Mouse (Mus musculus): Measurements from ENCODE around the gene Cd84. TPM values are rescaled to one million over a fixed set of nuclear protein-coding genes. Genes with fewer than 3 reads are reported as not detected.

The Cd84 gene
- total and polyA plus RNA-seq, 3 experiments = 12.7 to 24.3 (median 17.4) TPM

DNA sequence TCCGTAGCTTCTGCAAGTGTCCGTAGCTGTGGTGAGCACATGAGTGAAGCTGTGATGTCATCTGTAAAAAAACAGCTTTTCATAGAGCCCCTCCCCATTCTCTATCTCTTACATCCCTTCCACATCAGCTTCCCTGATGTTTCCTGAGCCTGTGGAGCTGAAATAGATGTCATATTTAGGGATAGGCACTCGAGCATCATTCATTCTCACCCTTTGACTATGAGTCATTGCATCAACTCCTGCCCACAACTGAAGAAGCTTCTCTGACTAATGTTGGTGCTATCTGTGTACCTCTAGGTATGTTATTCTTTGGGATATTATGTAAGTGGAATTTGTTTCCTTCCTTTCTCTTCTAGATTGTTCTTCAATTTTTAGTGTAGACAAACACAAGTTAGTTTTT is 85.4 kb downstream of the Cd84 start:
- H3K9ac ChIP-seq (ENCODE audit: insufficient read depth, low read depth) = no peak overlapping the region
- in situ Hi-C loops (cut with MboI; ENCODE audit: low pct_ligation_motif_present, low pct_unique_long_range_greater_than_20kb, low sequenced_read_pairs) (no loop called here), dilution Hi-C loops (cut with MboI; ENCODE audit: extremely low pct_ligation_motif_present, extremely low pct_unique_long_range_greater_than_20kb, low sequenced_read_pairs) (no loop called here)
- no peaks in the 10 kb centered on the region for H3K27me3 ChIP-seq (replicated peaks)
- TF ChIP-seq SMC3 (IDR thresholded peaks at IDR 0.05; ENCODE audit: low read depth, low read length) (no peak), HCFC1 (IDR thresholded peaks at IDR 0.05; ENCODE audit: low read depth, low read length) (no peak), CHD2 (IDR thresholded peaks at IDR 0.05; ENCODE audit: low read length) (no peak)
- H3K4me3 ChIP-seq (replicated peaks in 1 of 3; ENCODE audit: low read depth in 2 of 3, low read length in 2 of 3, poor library complexity in 1 of 3) = no peak overlapping the region
- peaks cover 6 to 38% of the 10 kb centered on the region in 2 experiments; a peak in 3 of 4 replicates for H3K4me1 ChIP-seq (ENCODE audit: control insufficient read depth in 1 of 2, insufficient read depth in 2 of 2)
- H3K36me3 ChIP-seq (replicated peaks in 1 of 2; ENCODE audit: control insufficient read depth in 1 of 2, insufficient read depth in 1 of 2, low read length in 1 of 2) = peaks cover 23 to 51% of the 10 kb centered on the region in 2 experiments
- peaks cover 20% of the 10 kb centered on the region for H3K9me3 ChIP-seq (replicated peaks; ENCODE audit: low read length)
- H3K4me2 ChIP-seq (ENCODE audit: insufficient read depth, low read depth, poor library complexity, severe bottlenecking) = no peak overlapping the region
- DNase-seq (ENCODE audit: extremely low read depth) = no peak
- H3K27ac ChIP-seq (ENCODE audit: insufficient read depth, low read depth) = no peak overlapping the region
- peaks cover 33% of the 10 kb centered on the region for H3K79me2 ChIP-seq (replicated peaks; ENCODE audit: control insufficient read depth, extremely low read depth, insufficient read depth, poor library complexity, severe bottlenecking)

DNA sequence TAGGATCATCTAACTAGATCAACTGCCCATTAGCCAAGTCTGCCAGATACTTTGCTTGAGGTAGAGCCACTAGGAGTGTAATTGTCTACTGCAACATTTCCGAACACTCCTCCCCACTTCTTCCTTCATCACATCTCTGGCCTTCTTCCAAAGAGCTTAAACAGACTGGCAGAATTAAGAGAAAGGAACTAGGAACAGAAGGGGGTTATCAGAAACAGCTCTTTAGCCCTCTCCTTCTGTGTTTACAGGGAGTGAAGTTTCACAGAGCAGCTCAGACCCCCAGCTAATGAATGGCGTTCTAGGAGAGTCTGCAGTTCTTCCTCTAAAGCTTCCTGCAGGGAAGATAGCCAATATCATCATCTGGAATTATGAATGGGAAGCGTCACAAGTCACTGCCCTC is 94.4 kb downstream of the Cd84 start:
- Histone ChIP-seq H3K4me2 (ENCODE audit: insufficient read depth, low read depth, poor library complexity, severe bottlenecking) (no peak overlapping the region), H3K79me2 (replicated peaks; ENCODE audit: control insufficient read depth, extremely low read depth, insufficient read depth, poor library complexity, severe bottlenecking) (peaks cover 12% of the 10 kb centered on the region; the same call in 1 of the 2 replicates), H3K9ac (ENCODE audit: insufficient read depth, low read depth) (no peak overlapping the region), H3K4me1 (ENCODE audit: control insufficient read depth in 1 of 2, insufficient read depth in 2 of 2) (peaks cover 0 to 24% of the 10 kb centered on the region in 2 experiments; a peak in 3 of 4 replicates), H3K27me3 (replicated peaks) (no peaks in the 10 kb centered on the region), H3K27ac (ENCODE audit: insufficient read depth, low read depth) (no peak overlapping the region), H3K9me3 (replicated peaks; ENCODE audit: low read length) (peaks cover 4% of the 10 kb centered on the region), H3K36me3 (replicated peaks in 1 of 2; ENCODE audit: control insufficient read depth in 1 of 2, insufficient read depth in 1 of 2, low read length in 1 of 2) (peaks cover 61 to 88% of the 10 kb centered on the region in 2 experiments), H3K4me3 (replicated peaks in 1 of 3; ENCODE audit: low read depth in 2 of 3, low read length in 2 of 3, poor library complexity in 1 of 3) (no peak overlapping the region)
- no peak for DNase-seq (ENCODE audit: extremely low read depth)
- dilution Hi-C loops (cut with MboI; ENCODE audit: extremely low pct_ligation_motif_present, extremely low pct_unique_long_range_greater_than_20kb, low sequenced_read_pairs) (no loop called here), in situ Hi-C loops (cut with MboI; ENCODE audit: low pct_ligation_motif_present, low pct_unique_long_range_greater_than_20kb, low sequenced_read_pairs) (no loop called here)
- TF ChIP-seq PAX5 (IDR thresholded peaks at IDR 0.05; ENCODE audit: low read length) (no peak), GABPA (IDR thresholded peaks at IDR 0.05; ENCODE audit: insufficient replicate concordance, low read depth, low read length) (no peak), ZMIZ1 (IDR thresholded peaks at IDR 0.05; ENCODE audit: low read depth, low read length) (no peak), IRF4 (IDR thresholded peaks at IDR 0.05; ENCODE audit: low read depth, low read length) (no peak), RAD21 (IDR thresholded peaks at IDR 0.05; ENCODE audit: low read depth, low read length) (no peak), JUND (conservative IDR thresholded peaks at IDR 0.05; ENCODE audit: low read depth, low read length) (no peak), RCOR1 (conservative IDR thresholded peaks at IDR 0.05; ENCODE audit: low read depth, low read length) (no peak), MAFK (IDR thresholded peaks at IDR 0.05; ENCODE audit: insufficient replicate concordance, low read length) (no peak), ZKSCAN1 (IDR thresholded peaks at IDR 0.05; ENCODE audit: borderline replicate concordance, low read depth, low read length) (no peak), CHD1 (IDR thresholded peaks at IDR 0.05; ENCODE audit: low read depth, low read length) (no peak), ZNF384 (IDR thresholded peaks at IDR 0.05; ENCODE audit: low read depth, low read length) (no peak), MYC (IDR thresholded peaks at IDR 0.05; ENCODE audit: low read depth, low read length) (no peak), USF2 (conservative IDR thresholded peaks at IDR 0.05; ENCODE audit: low read depth, low read length) (no peak), EP300 (IDR thresholded peaks at IDR 0.05; ENCODE audit: low read length) (no peak), KAT2A (IDR thresholded peaks at IDR 0.05; ENCODE audit: insufficient replicate concordance, low read length) (no peak)
